Mouse (Mus musculus) adrenal gland, postnatal 25 days (tissue): ENCODE results near the gene Tbx6. TPM values are rescaled to one million over a fixed set of nuclear protein-coding genes. Genes with fewer than 3 reads are reported as not detected.

Source experiments
- DNase-seq: peaks from one replicate; pipeline ENCODE4 v3.0.0; 2021; ENCODE audit warnings: mixed read lengths
- total RNA-seq: library from RNA; stranded (reverse); gene quantifications from 2 replicates; pipeline ENCODE4 v1.2.3, GENCODE M21; 2021

The Tbx6 gene
- total RNA-seq, 1 experiment from 2014 or later = 0.67 TPM

GRCm38 (mm10) chr7:126817595-126817994 lies 36.3 kb downstream of the Tbx6 start:
- no peak for DNase-seq

- DNase-seq = no peak
Observed at GRCm38 (mm10) chr7:126818818-126819217, 37.5 kb downstream of the Tbx6 start.

GRCm38 (mm10) chr7:126821835-126822511 lies 40.7 kb downstream of the Tbx6 start:
- DNase-seq = peak; percentile 82

- peak; percentile 50 for DNase-seq
Observed at GRCm38 (mm10) chr7:126822741-126823140, 41.5 kb downstream of the Tbx6 start.

GRCm38 (mm10) chr7:126823202-126823711 lies 42.0 kb downstream of the Tbx6 start:
- no peak for DNase-seq

- DNase-seq = no peak
Observed at GRCm38 (mm10) chr7:126823940-126824339, 42.7 kb downstream of the Tbx6 start.

GRCm38 (mm10) chr7:126825403-126825802 lies 44.1 kb downstream of the Tbx6 start:
- peak; percentile 37 for DNase-seq

GRCm38 (mm10) chr7:126825952-126826351 lies 44.7 kb downstream of the Tbx6 start:
- no peak for DNase-seq

- DNase-seq = no peak
Observed at GRCm38 (mm10) chr7:126831539-126831938, 50.3 kb downstream of the Tbx6 start, which contains the start of gene 4930451I11Rik. Gene 4930451I11Rik (minus strand): TSS chr7:126831639.

GRCm38 (mm10) chr7:126832036-126832598 lies 50.8 kb downstream of the Tbx6 start:
- DNase-seq = peak; percentile 78

- no peak for DNase-seq
Observed at GRCm38 (mm10) chr7:126833294-126833693, 52.0 kb downstream of the Tbx6 start.

Other genes starting within 250 kb of the Tbx6 start
- 256 and 282 TPM in 2 replicates for gene Eif3c, start 215.1 kb upstream of the Tbx6 start, total RNA-seq
- gene Apobr, start 196.5 kb upstream of the Tbx6 start, total RNA-seq = 1.4 and 3.2 TPM in 2 replicates
- 31.7 and 42.7 TPM in 2 replicates for gene Cln3, start 195.7 kb upstream of the Tbx6 start, total RNA-seq
- gene Il27, start 186.5 kb upstream of the Tbx6 start, total RNA-seq = not detected in 2 replicates
- 12.1 and 20.7 TPM in 2 replicates for gene Nupr1, start 150.6 kb upstream of the Tbx6 start, total RNA-seq
- gene Sgf29, start 132.2 kb upstream of the Tbx6 start, total RNA-seq = 37.5 and 41.1 TPM in 2 replicates
- gene Sult1a1, start 105.1 kb upstream of the Tbx6 start, total RNA-seq = 29.6 and 31.0 TPM in 2 replicates
- gene Bola2, start 86.1 kb upstream of the Tbx6 start, total RNA-seq = 83.3 and 85.8 TPM in 2 replicates
- gene Slx1b, start 85.7 kb upstream of the Tbx6 start, total RNA-seq = 12.8 and 17.5 TPM in 2 replicates
- gene Coro1a, start 73.7 kb upstream of the Tbx6 start, total RNA-seq = 3.5 and 8.0 TPM in 2 replicates
- gene Mapk3, start 21.9 kb upstream of the Tbx6 start, total RNA-seq = 142 and 170 TPM in 2 replicates
- 6.5 and 7.5 TPM in 2 replicates for gene Gdpd3, start 15.1 kb upstream of the Tbx6 start, total RNA-seq
- 122 and 181 TPM in 2 replicates for gene Ypel3, start 4.5 kb upstream of the Tbx6 start, total RNA-seq
- 91.5 and 101 TPM in 2 replicates for gene Ppp4c, start 11.0 kb downstream of the Tbx6 start, total RNA-seq
- gene Fam57b, start 16.2 kb downstream of the Tbx6 start, total RNA-seq = 17.2 and 17.3 TPM in 2 replicates
- gene 4930451I11Rik, start 50.2 kb downstream of the Tbx6 start, total RNA-seq = not detected in 2 replicates
- 0.52 and 1.9 TPM in 2 replicates for gene Doc2a, start 65.9 kb downstream of the Tbx6 start, total RNA-seq
- 23.2 and 39.1 TPM in 2 replicates for gene Hirip3, start 80.5 kb downstream of the Tbx6 start, total RNA-seq
- 44.4 and 50.5 TPM in 2 replicates for gene Ino80e, start 80.9 kb downstream of the Tbx6 start, total RNA-seq
- gene Taok2, start 103.2 kb downstream of the Tbx6 start, total RNA-seq = 82.8 and 89.5 TPM in 2 replicates
- 21.7 and 34.5 TPM in 2 replicates for gene Tmem219, start 141.4 kb downstream of the Tbx6 start, total RNA-seq
- 31.1 and 42.7 TPM in 2 replicates for gene Kctd13, start 147.4 kb downstream of the Tbx6 start, total RNA-seq
- 1.6 and 2.5 TPM in 2 replicates for gene Asphd1, start 168.1 kb downstream of the Tbx6 start, total RNA-seq
- 91.1 and 128 TPM in 2 replicates for gene Sez6l2, start 169.1 kb downstream of the Tbx6 start, total RNA-seq
- gene Cdipt, start 194.4 kb downstream of the Tbx6 start, total RNA-seq = 95.1 and 99.5 TPM in 2 replicates
- 0.71 and 2.0 TPM in 2 replicates for gene Cdiptos, start 194.6 kb downstream of the Tbx6 start, total RNA-seq
- 102 and 118 TPM in 2 replicates for gene Mvp, start 233.1 kb downstream of the Tbx6 start, total RNA-seq
- 1.7 and 2.8 TPM in 2 replicates for gene Pagr1b, start 235.0 kb downstream of the Tbx6 start, total RNA-seq
- gene Pagr1a, start 235.9 kb downstream of the Tbx6 start, total RNA-seq = 13.4 and 28.2 TPM in 2 replicates
- gene Gm42742, start 239.6 kb downstream of the Tbx6 start, total RNA-seq = 31.0 and 44.0 TPM in 2 replicates
- gene Prrt2, start 239.7 kb downstream of the Tbx6 start, total RNA-seq = 2.2 and 5.1 TPM in 2 replicates
- gene Maz, start 245.6 kb downstream of the Tbx6 start, total RNA-seq = 167 and 171 TPM in 2 replicates